Mouse (Mus musculus): ENCODE results near the gene Paqr3.

DNA sequence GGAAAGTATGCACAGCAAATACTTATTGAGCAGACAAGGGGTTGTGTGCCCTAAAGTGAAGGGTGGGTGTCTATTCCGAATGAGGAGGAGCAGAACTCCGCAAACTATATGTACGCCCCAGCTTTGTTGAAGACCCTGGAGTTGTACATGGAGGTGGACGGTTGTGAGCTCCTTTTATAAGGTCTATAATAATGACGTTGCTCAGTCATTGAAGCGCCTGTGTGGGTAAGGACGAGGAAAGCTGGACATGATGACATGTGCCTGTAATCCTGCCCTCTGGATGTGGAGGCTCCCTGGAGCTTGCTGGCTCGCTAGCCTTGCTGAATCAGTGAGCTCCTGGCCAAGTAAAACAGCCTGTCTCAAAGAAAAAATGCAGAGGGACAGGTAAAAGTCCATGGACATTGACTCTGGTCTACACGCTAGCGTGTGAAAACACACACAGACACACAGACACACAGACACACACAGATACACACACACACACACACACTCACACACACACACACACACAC lies 14.1 kb upstream of the Paqr3 start:
- TF ChIP-seq HCFC1 (IDR thresholded peaks at IDR 0.05; ENCODE audit: low read depth, low read length) (no peak), MAZ (IDR thresholded peaks at IDR 0.05; ENCODE audit: low read depth, low read length) (no peak), CTCF (conservative IDR thresholded peaks at IDR 0.05 in 1 of 2, IDR thresholded peaks at IDR 0.05 in 1 of 2; ENCODE audit: low read depth in 2 of 2, low read length in 2 of 2) (no peak)

Data from CH12.LX (cell line).